In the genomic region with DNA sequence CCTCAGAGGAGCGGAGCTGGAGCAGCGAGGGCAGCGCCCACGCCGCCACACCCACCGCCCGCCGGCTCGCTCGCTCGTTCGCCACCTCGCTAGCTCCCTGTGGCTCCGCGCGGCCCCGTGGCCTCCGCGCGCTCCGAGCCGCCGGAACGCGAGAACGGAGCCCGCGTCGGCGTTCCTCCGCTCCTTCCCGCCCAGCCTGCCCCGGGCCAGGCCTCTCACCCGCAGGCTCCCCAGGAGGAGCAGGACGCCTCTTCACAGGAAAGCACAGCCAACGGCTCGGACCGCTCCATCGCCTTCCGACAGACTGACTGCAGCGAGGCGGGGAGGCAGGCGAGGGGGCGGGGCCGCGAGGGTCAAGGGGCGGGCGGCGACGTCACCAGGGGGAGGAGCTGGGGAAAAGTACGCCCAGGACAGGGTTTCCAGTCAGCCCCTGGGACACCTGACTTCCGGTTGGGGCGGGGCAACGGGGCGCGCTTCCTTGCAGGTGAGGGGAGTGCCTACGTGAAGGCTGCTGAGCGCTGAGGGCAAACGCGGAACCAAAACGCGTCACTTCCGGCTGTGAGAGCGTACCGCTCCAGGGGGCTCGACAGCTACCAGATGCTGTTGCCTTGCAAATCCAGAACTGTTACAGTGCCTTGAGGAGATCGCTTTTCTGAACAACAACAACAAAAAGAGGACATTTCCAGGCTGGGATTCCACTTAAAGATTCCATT, we compare ENCODE assay signal across 8 mouse cellular contexts. TPM values are rescaled to one million over a fixed set of nuclear protein-coding genes. Genes with fewer than 3 reads are reported as not detected.
DNase-seq lines count a peak whose midpoint lies in the region; ATAC-seq and TF ChIP-seq lines count a peak whose summit lies in the region.

A gene (minus strand): TSS at position 355 of the 713 bp plus-strand sequence.

- H3K27ac ChIP-seq in heart, embryonic 12.5 days (ENCODE audit: poor library complexity, severe bottlenecking), result peak within 1 kb of the TSS; percentile 88
- H3K27ac ChIP-seq in kidney, postnatal 0 days, result peak within 1 kb of the TSS; percentile 94
- peak within 1 kb of the TSS; percentile 72 for H3K27ac ChIP-seq in liver, embryonic 11.5 days (ENCODE audit: low read depth, low read length)
- H3K27ac ChIP-seq in stomach, embryonic 14.5 days (ENCODE audit: low read length), result peak within 1 kb of the TSS; percentile 92

- peak; percentile 97 for ATAC-seq in erythroid progenitor cell, adult 5-6 weeks (replicated peaks; ENCODE audit: low FRiP score, poor library complexity, severe bottlenecking)
- peak; percentile 100 for ATAC-seq in heart, embryonic 12.5 days (ENCODE audit: insufficient number of reproducible peaks, low FRiP score)
- peak; percentile 100 for ATAC-seq in kidney, postnatal 0 days (replicated peaks; ENCODE audit: low FRiP score, low read depth)
- ATAC-seq in liver, embryonic 11.5 days (replicated peaks; ENCODE audit: low FRiP score), result peak; percentile 99
- ATAC-seq in stomach, embryonic 14.5 days (ENCODE audit: insufficient number of reproducible peaks, insufficient read depth, low FRiP score, low read depth), result peak; percentile 99

- peak within 1 kb of the TSS; percentile 68 for H3K4me3 ChIP-seq in heart, embryonic 12.5 days
- peak within 1 kb of the TSS; percentile 82 for H3K4me3 ChIP-seq in kidney, postnatal 0 days (replicated peaks; ENCODE audit: low read depth, low read length)
- peak within 1 kb of the TSS; percentile 63 for H3K4me3 ChIP-seq in liver, embryonic 11.5 days (ENCODE audit: low read depth, low read length)
- H3K4me3 ChIP-seq in stomach, embryonic 14.5 days (ENCODE audit: low read depth, low read length), result peak within 1 kb of the TSS; percentile 77

- H3K36me3 ChIP-seq in heart, embryonic 12.5 days, result peaks cover 13% of the 10 kb centered on the region; the same call in 1 of the 2 replicates
- no peaks in the 10 kb centered on the region for H3K36me3 ChIP-seq in kidney, postnatal 0 days (ENCODE audit: insufficient read depth, low read length)
- no peaks in the 10 kb centered on the region for H3K36me3 ChIP-seq in liver, embryonic 11.5 days (ENCODE audit: control insufficient read depth, insufficient read depth, low read length)
- peaks cover 3% of the 10 kb centered on the region; the same call in 1 of the 2 replicates for H3K36me3 ChIP-seq in stomach, embryonic 14.5 days (ENCODE audit: control insufficient read depth, insufficient read depth, low read length)

- WGBS in heart, embryonic 12.5 days, result under 1% methylated on average over 47 of the region's 67 CpGs
- WGBS in kidney, postnatal 0 days, result under 1% methylated on average over 66 of the region's 67 CpGs
- WGBS in liver, embryonic 11.5 days, result under 1% methylated on average over 60 of the region's 67 CpGs
- WGBS in stomach, embryonic 14.5 days, result under 1% methylated on average over 53 of the region's 67 CpGs

- no peaks in the 10 kb centered on the region for H3K9me3 ChIP-seq in heart, embryonic 12.5 days (replicated peaks)
- H3K9me3 ChIP-seq in kidney, postnatal 0 days (replicated peaks; ENCODE audit: low read length), result no peaks in the 10 kb centered on the region
- H3K9me3 ChIP-seq in liver, embryonic 11.5 days (ENCODE audit: control insufficient read depth, low read length), result no peaks in the 10 kb centered on the region
- no peaks in the 10 kb centered on the region for H3K9me3 ChIP-seq in stomach, embryonic 14.5 days (ENCODE audit: control insufficient read depth, low read depth, low read length)

- H3K4me2 ChIP-seq in heart, embryonic 12.5 days, result peak within 1 kb of the TSS; percentile 84
- H3K4me2 ChIP-seq in kidney, postnatal 0 days (ENCODE audit: low read length), result peak within 1 kb of the TSS; percentile 75
- peak within 1 kb of the TSS; percentile 93 for H3K4me2 ChIP-seq in liver, embryonic 11.5 days
- H3K4me2 ChIP-seq in stomach, embryonic 14.5 days (replicated peaks; ENCODE audit: low read depth, low read length), result peak within 1 kb of the TSS; percentile 59

- no peaks in the 10 kb centered on the region for H3K4me1 ChIP-seq in heart, embryonic 12.5 days (replicated peaks)
- peaks cover 6% of the 10 kb centered on the region for H3K4me1 ChIP-seq in kidney, postnatal 0 days (replicated peaks; ENCODE audit: insufficient read depth, low read length)
- peaks cover 6% of the 10 kb centered on the region for H3K4me1 ChIP-seq in liver, embryonic 11.5 days (replicated peaks; ENCODE audit: control insufficient read depth, insufficient read depth, low read length)
- H3K4me1 ChIP-seq in stomach, embryonic 14.5 days (ENCODE audit: control insufficient read depth, insufficient read depth, low read length), result 0 out of 2 replicates have a peak, but pooled peaks cover 2% of the 10 kb centered on the region

- DNase-seq in CD4-positive helper T cell, adult 2 months (ENCODE audit: low read depth, low spot score), result peak; percentile 99
- peak; percentile 98 for DNase-seq in brain, embryonic 18.5 days (ENCODE audit: low read depth, low spot score)
- peak; percentile 96 for DNase-seq in kidney, postnatal 0 days (ENCODE audit: low spot score)
- peak; percentile 100 for DNase-seq in liver, embryonic 11.5 days (ENCODE audit: low spot score)
- peak; percentile 100 for DNase-seq in naive thymus-derived CD4-positive, alpha-beta T cell, adult 2 months (ENCODE audit: low read depth)

- peak within 1 kb of the TSS; percentile 77 for H3K9ac ChIP-seq in heart, embryonic 12.5 days
- peak within 1 kb of the TSS; percentile 78 for H3K9ac ChIP-seq in kidney, postnatal 0 days (ENCODE audit: low read depth, low read length)
- H3K9ac ChIP-seq in liver, embryonic 11.5 days (ENCODE audit: low read depth, low read length), result peak within 1 kb of the TSS; percentile 61
- peak within 1 kb of the TSS; percentile 71 for H3K9ac ChIP-seq in stomach, embryonic 14.5 days (replicated peaks; ENCODE audit: low read depth, low read length)

- no peaks in the 10 kb centered on the region for H3K27me3 ChIP-seq in heart, embryonic 12.5 days (replicated peaks)
- no peaks in the 10 kb centered on the region for H3K27me3 ChIP-seq in kidney, postnatal 0 days (ENCODE audit: insufficient read depth, low read length)
- no peaks in the 10 kb centered on the region for H3K27me3 ChIP-seq in liver, embryonic 11.5 days (replicated peaks; ENCODE audit: control insufficient read depth, insufficient read depth, low read length)
- H3K27me3 ChIP-seq in stomach, embryonic 14.5 days (ENCODE audit: control insufficient read depth, insufficient read depth, low read length), result no peaks in the 10 kb centered on the region

- TF ChIP-seq CTCF in kidney, postnatal 0 days (IDR thresholded peaks at IDR 0.05; ENCODE audit: low read depth), result no peak

RNA-seq across cellular contexts. Expression of the gene that starts here (rescaled TPM):
- 10.1 and 13.0 TPM in 2 replicates for total RNA-seq in erythroid progenitor cell, adult 5-6 weeks (2015; ENCODE audit: low replicate concordance)
- total RNA-seq in erythroid progenitor cell, adult 5-6 weeks (2017; ENCODE audit: low replicate concordance), result 5.6 and 10.7 TPM in 2 replicates
- 12.3 and 14.1 TPM in 2 replicates for polyA plus RNA-seq in heart, embryonic 12.5 days (2016; fragmentation: Nextera tagmentation; extraction: Ambion mirVana)
- 7.9 and 8.3 TPM in 2 replicates for polyA plus RNA-seq in kidney, postnatal 0 days (2015; fragmentation: Nextera tagmentation; extraction: Ambion mirVana)
- 14.7 and 16.0 TPM in 2 replicates for polyA plus RNA-seq in liver, embryonic 11.5 days (2014; fragmentation: Nextera tagmentation; extraction: Ambion mirVana)
- polyA plus RNA-seq in stomach, embryonic 14.5 days (2014; fragmentation: Nextera tagmentation; extraction: Ambion mirVana), result 23.5 and 24.2 TPM in 2 replicates

Comparison
In these comparisons a context has a peak if more than half of its experiments do, and no peak if none do; other contexts are left out.
1. Peak in every context shown above with its lines: DNase-seq, ATAC-seq, H3K4me3 ChIP-seq and H3K27ac ChIP-seq.